Mouse (Mus musculus) intestine, embryonic 14.5 days (tissue): ENCODE measurements around the gene Tns1. TPM values are rescaled to one million over a fixed set of nuclear protein-coding genes. Genes with fewer than 3 reads are reported as not detected.
A peak's percentile ranks its signal among the peaks of the same experiment; 100 is the strongest.

Experiments used
- ATAC-seq: fragments of 200-750 bp; cut with Nextera tagmentation; replicated peaks from 2 replicates; pipeline ENCODE4 v1.8.0; 2017; ENCODE audit warnings: low read depth, moderate number of reproducible peaks, moderate TSS enrichment, moderate library complexity; ENCODE audit not compliant: low FRiP score, low TSS enrichment
- DNase-seq: peaks from one replicate; pipeline ENCODE4 v3.0.0-alpha.2; 2018; ENCODE audit warnings: low spot score
- H3K27ac ChIP-seq: fragments of 300-500 bp; sonication (generic); 2 replicates; pipeline ENCODE4 v1.5.1; 2014; ENCODE audit warnings: low read depth, mild to moderate bottlenecking, control low read depth
- H3K27me3 ChIP-seq: fragments of 300-500 bp; sonication (generic); replicated peaks from 2 replicates; pipeline ENCODE4 v1.6.1; 2014; ENCODE audit warnings: low read length, control low read depth; ENCODE audit not compliant: control insufficient read depth, insufficient read depth
- H3K36me3 ChIP-seq: fragments of 300-500 bp; sonication (generic); 2 replicates; pipeline ENCODE4 v1.6.1; 2014; ENCODE audit warnings: low read length, control low read depth; ENCODE audit not compliant: control insufficient read depth, insufficient read depth
- H3K4me1 ChIP-seq: fragments of 300-500 bp; sonication (generic); replicated peaks from 2 replicates; pipeline ENCODE4 v1.6.1; 2014; ENCODE audit warnings: low read length, control low read depth, mixed read lengths; ENCODE audit not compliant: control insufficient read depth, insufficient read depth
- H3K4me2 ChIP-seq: fragments of 300-500 bp; sonication (generic); 2 replicates; pipeline ENCODE4 v1.6.1; 2014; ENCODE audit warnings: low read length
- H3K4me3 ChIP-seq: fragments of 300-500 bp; sonication (generic); 2 replicates; pipeline ENCODE4 v1.5.1; 2014; ENCODE audit warnings: low read depth, low read length, control low read depth, mixed read lengths
- H3K9ac ChIP-seq: fragments of 300-500 bp; sonication (generic); 2 replicates; pipeline ENCODE4 v1.6.1; 2014; ENCODE audit warnings: mild to moderate bottlenecking, low read length
- H3K9me3 ChIP-seq: fragments of 300-500 bp; sonication (generic); 2 replicates; pipeline ENCODE4 v1.6.1; 2016; ENCODE audit warnings: low read length, control low read depth; ENCODE audit not compliant: control insufficient read depth
- WGBS: fragments of 180-500 bp; shearing (Covaris S2); extraction: QIAGEN DNeasy Blood & Tissue Kit; methylation state at CpG from one replicate; pipeline ENCODE4 v1.1.7; 2014; 5-methylcytosine and 5-hydroxymethylcytosine counted together
- polyA plus RNA-seq: library from polyadenylated mRNA; unstranded; fragments of >200 nt; fragmentation: Nextera tagmentation; extraction: Ambion mirVana; gene quantifications from 2 replicates; pipeline ENCODE4 v1.2.1, GENCODE M21; 2014

Gene Tns1
- polyA plus RNA-seq, 1 experiment from 2014 or later = 28.7 TPM

GRCm38 (mm10) chr1:73927819-73928218, 196.4 kb downstream of the Tns1 start:
- peaks cover 41% of the 10 kb centered on the region for H3K36me3 ChIP-seq
- no peaks in the 10 kb centered on the region for H3K27me3 ChIP-seq

GRCm38 (mm10) chr1:73926279-73926678, 198.0 kb downstream of the Tns1 start:
- Histone ChIP-seq H3K4me2 (no peak overlapping the region), H3K27me3 (no peaks in the 10 kb centered on the region), H3K27ac (no peak overlapping the region), H3K36me3 (peaks cover 56% of the 10 kb centered on the region), H3K9me3 (no peaks in the 10 kb centered on the region), H3K9ac (no peak overlapping the region), H3K4me3 (no peak overlapping the region), H3K4me1 (no peaks in the 10 kb centered on the region)
- WGBS = 59% methylated on average over 7 of the region's 7 CpGs
- ATAC-seq = no peak
- no peak for DNase-seq

More at GRCm38 (mm10) chr1:73927819-73928218, 196.4 kb downstream of the Tns1 start:
- Histone ChIP-seq H3K9ac (no peak overlapping the region), H3K4me1 (peaks cover 8% of the 10 kb centered on the region), H3K9me3 (no peaks in the 10 kb centered on the region), H3K4me3 (no peak overlapping the region), H3K27ac (no peak overlapping the region), H3K4me2 (no peak overlapping the region)
- DNase-seq (no peak), ATAC-seq (no peak)
- 85% methylated on average over 15 of the region's 15 CpGs for WGBS

- H3K9ac ChIP-seq = no peak overlapping the region
- no peaks in the 10 kb centered on the region for H3K9me3 ChIP-seq
- no peak overlapping the region for H3K4me2 ChIP-seq
- H3K36me3 ChIP-seq = peaks cover 68% of the 10 kb centered on the region
- no peak overlapping the region for H3K27ac ChIP-seq
- ATAC-seq = no peak
- H3K4me3 ChIP-seq = no peak overlapping the region
- DNase-seq = no peak
- H3K27me3 ChIP-seq = no peaks in the 10 kb centered on the region
- 94% methylated on average over 18 of the region's 18 CpGs for WGBS
- no peaks in the 10 kb centered on the region for H3K4me1 ChIP-seq
Observed at GRCm38 (mm10) chr1:73924871-73925610, 199.2 kb downstream of the Tns1 start.

- no peaks in the 10 kb centered on the region for H3K9me3 ChIP-seq
- H3K27ac ChIP-seq = 0 out of 2 replicates have a peak overlapping the region, but pooled peaks have one; percentile 7
- H3K4me1 ChIP-seq = no peaks in the 10 kb centered on the region
- H3K4me3 ChIP-seq = no peak overlapping the region
- no peak overlapping the region for H3K9ac ChIP-seq
- WGBS = 89% methylated on average over 5 of the region's 5 CpGs
- no peaks in the 10 kb centered on the region for H3K27me3 ChIP-seq
- ATAC-seq (no peak), DNase-seq (no peak)
- peaks cover 74% of the 10 kb centered on the region for H3K36me3 ChIP-seq
- H3K4me2 ChIP-seq = no peak overlapping the region
Observed at GRCm38 (mm10) chr1:73924210-73924609, 200.0 kb downstream of the Tns1 start.

GRCm38 (mm10) chr1:73923185-73923584, 201.1 kb downstream of the Tns1 start:
- H3K4me2 ChIP-seq = no peak overlapping the region
- ATAC-seq (no peak), DNase-seq (no peak)
- H3K4me3 ChIP-seq = no peak overlapping the region
- 48% methylated on average over 8 of the region's 8 CpGs for WGBS
- no peak overlapping the region for H3K9ac ChIP-seq
- H3K9me3 ChIP-seq = no peaks in the 10 kb centered on the region
- no peaks in the 10 kb centered on the region for H3K4me1 ChIP-seq
- peak overlapping the region; percentile 60 for H3K27ac ChIP-seq
- H3K27me3 ChIP-seq = no peaks in the 10 kb centered on the region
- peaks cover 84% of the 10 kb centered on the region for H3K36me3 ChIP-seq

- peaks cover 83% of the 10 kb centered on the region for H3K36me3 ChIP-seq
- 92% methylated on average over 8 of the region's 8 CpGs for WGBS
Observed at GRCm38 (mm10) chr1:73920701-73921100, 203.5 kb downstream of the Tns1 start.

GRCm38 (mm10) chr1:73919909-73920308, 204.3 kb downstream of the Tns1 start:
- Histone ChIP-seq H3K9me3 (no peaks in the 10 kb centered on the region), H3K27me3 (no peaks in the 10 kb centered on the region), H3K36me3 (peaks cover 75% of the 10 kb centered on the region), H3K4me1 (no peaks in the 10 kb centered on the region), H3K4me2 (no peak overlapping the region), H3K27ac (no peak overlapping the region), H3K9ac (no peak overlapping the region), H3K4me3 (no peak overlapping the region)
- ATAC-seq (no peak), DNase-seq (no peak)
- 89% methylated on average over 3 of the region's 3 CpGs for WGBS

More at GRCm38 (mm10) chr1:73920701-73921100, 203.5 kb downstream of the Tns1 start:
- Histone ChIP-seq H3K4me3 (no peak overlapping the region), H3K4me2 (no peak overlapping the region), H3K4me1 (no peaks in the 10 kb centered on the region), H3K27ac (no peak overlapping the region), H3K9ac (no peak overlapping the region), H3K9me3 (no peaks in the 10 kb centered on the region), H3K27me3 (no peaks in the 10 kb centered on the region)
- no peak for DNase-seq
- no peak for ATAC-seq

GRCm38 (mm10) chr1:73918001-73918400, 206.2 kb downstream of the Tns1 start:
- peaks cover 65% of the 10 kb centered on the region for H3K36me3 ChIP-seq
- peaks cover 13% of the 10 kb centered on the region; the same call in 1 of the 2 replicates for H3K4me1 ChIP-seq
- WGBS = 85% methylated on average over 11 of the region's 11 CpGs
- ATAC-seq = no peak
- no peak for DNase-seq
- no peaks in the 10 kb centered on the region for H3K9me3 ChIP-seq
- no peaks in the 10 kb centered on the region for H3K27me3 ChIP-seq
- H3K4me3 ChIP-seq = no peak overlapping the region
- no peak overlapping the region for H3K9ac ChIP-seq
- no peak overlapping the region for H3K4me2 ChIP-seq
- H3K27ac ChIP-seq = no peak overlapping the region

- WGBS = 74% methylated on average over 1 of the region's 1 CpGs
Observed at GRCm38 (mm10) chr1:73916298-73916697, 208.0 kb downstream of the Tns1 start.

More at GRCm38 (mm10) chr1:73916298-73916697, 208.0 kb downstream of the Tns1 start:
- H3K9ac ChIP-seq = no peak overlapping the region
- H3K4me2 ChIP-seq = no peak overlapping the region
- peaks cover 13% of the 10 kb centered on the region; the same call in 1 of the 2 replicates for H3K4me1 ChIP-seq
- H3K27me3 ChIP-seq = no peaks in the 10 kb centered on the region
- H3K36me3 ChIP-seq = peaks cover 50% of the 10 kb centered on the region
- no peak overlapping the region for H3K27ac ChIP-seq
- H3K9me3 ChIP-seq = no peaks in the 10 kb centered on the region
- H3K4me3 ChIP-seq = no peak overlapping the region
- no peak for ATAC-seq
- no peak for DNase-seq
